ENCODE assay signal across 8 mouse cellular contexts in genomic region chr12:76341080-76341479, GRCm38 (mm10). TPM values are rescaled to one million over a fixed set of nuclear protein-coding genes. Genes with fewer than 3 reads are reported as not detected.
DNase-seq lines count a peak whose midpoint lies in the region; ATAC-seq and TF ChIP-seq lines count a peak whose summit lies in the region.
"Had no signal": no experiment of that assay in that cellular context is flagged by ENCODE, and none has a peak within 500 bp of the region (broad histone marks: within the 10 kb centered on the region; RNA-seq: fewer than 3 reads in every experiment).

No protein-coding gene starts in this region.

- peak; percentile 41; the same call in 1 of the 2 replicates for TF ChIP-seq CTCF in liver, adult 2 months (IDR thresholded peaks at IDR 0.05; ENCODE audit: low read depth, low read length)

- ATAC-seq in liver, embryonic 12.5 days: no peak
- ATAC-seq in neural tube, embryonic 14.5 days (ENCODE audit: low read depth): peak; percentile 56; the same call in 1 of the 2 replicates

- H3K9me3 ChIP-seq in liver, embryonic 12.5 days (replicated peaks): no peaks in the 10 kb centered on the region
- no peaks in the 10 kb centered on the region for H3K9me3 ChIP-seq in neural tube, embryonic 14.5 days (ENCODE audit: control insufficient read depth, low read length)
- H3K9me3 ChIP-seq: lung, embryonic 15.5 days had no signal

- WGBS in liver, adult 2 months: 2% methylated on average over 4 of the region's 4 CpGs
- WGBS in liver, embryonic 12.5 days (ENCODE audit: insufficient replicate concordance): 6% methylated on average over 4 of the region's 4 CpGs
- WGBS in neural tube, embryonic 14.5 days: 4% methylated on average over 4 of the region's 4 CpGs

- H3K79me2 ChIP-seq in liver, adult 2 months (ENCODE audit: control insufficient read depth, insufficient read depth, low read length): no peaks in the 10 kb centered on the region

- H3K4me1 ChIP-seq in liver, adult 2 months (ENCODE audit: control insufficient read depth, insufficient read depth, low read length): no peaks in the 10 kb centered on the region
- no peaks in the 10 kb centered on the region for H3K4me1 ChIP-seq in liver, embryonic 12.5 days
- H3K4me1 ChIP-seq in neural tube, embryonic 14.5 days (ENCODE audit: control insufficient read depth, insufficient read depth, low read length): no peaks in the 10 kb centered on the region

- H3K36me3 ChIP-seq in liver, adult 2 months (ENCODE audit: control insufficient read depth, insufficient read depth, low read length): no peaks in the 10 kb centered on the region
- H3K36me3 ChIP-seq in liver, embryonic 12.5 days: no peaks in the 10 kb centered on the region; the same call in 1 of the 2 replicates
- H3K36me3 ChIP-seq in neural tube, embryonic 14.5 days (ENCODE audit: control insufficient read depth, insufficient read depth, low read length): no peaks in the 10 kb centered on the region
- H3K36me3 ChIP-seq: lung, embryonic 15.5 days had no signal

- no peak overlapping the region for H3K27ac ChIP-seq in liver, adult 2 months (replicated peaks; ENCODE audit: insufficient read depth, low read depth, low read length)
- H3K27ac ChIP-seq in liver, embryonic 12.5 days: no peak overlapping the region
- H3K27ac ChIP-seq in neural tube, embryonic 14.5 days (ENCODE audit: low read depth, low read length): no peak overlapping the region
- H3K27ac ChIP-seq: lung, embryonic 15.5 days had no signal

- H3K4me2 ChIP-seq in liver, embryonic 12.5 days: no peak overlapping the region
- H3K4me2 ChIP-seq in neural tube, embryonic 14.5 days (ENCODE audit: low read depth, low read length): no peak overlapping the region
- H3K4me2 ChIP-seq: lung, embryonic 15.5 days had no signal

- peak; percentile 46 for DNase-seq in liver, adult 2 months (ENCODE audit: extremely low read depth, low read depth, low spot score)
- DNase-seq in MEL-GATA-1-ER (ENCODE audit: extremely low read depth, low read depth): peak; percentile 39
- peak; percentile 72 for DNase-seq in c-Kit-positive CD71-positive TER-119-negative erythroid progenitor cells, embryonic 14.5 days (ENCODE audit: low read depth)
- DNase-seq in forelimb bud, embryonic 11.5 days (ENCODE audit: low read depth, low spot score): peak; percentile 56
- peak; percentile 66 for DNase-seq in left cerebral cortex, adult 11 months (ENCODE audit: low spot score)

- no peak overlapping the region for H3K4me3 ChIP-seq in liver, adult 2 months (ENCODE audit: insufficient read depth, low read depth, low read length)
- no peak overlapping the region for H3K4me3 ChIP-seq in liver, embryonic 12.5 days
- H3K4me3 ChIP-seq in neural tube, embryonic 14.5 days (ENCODE audit: low read depth, low read length): no peak overlapping the region
- H3K4me3 ChIP-seq: lung, embryonic 15.5 days had no signal

- TF ChIP-seq POLR2A in liver, adult 2 months (IDR thresholded peaks at IDR 0.05; ENCODE audit: extremely low read depth, insufficient read depth, low read length): no peak

- H3K27me3 ChIP-seq in liver, adult 2 months (ENCODE audit: control insufficient read depth, insufficient read depth, low read length): no peaks in the 10 kb centered on the region
- no peaks in the 10 kb centered on the region for H3K27me3 ChIP-seq in liver, embryonic 12.5 days (replicated peaks)
- H3K27me3 ChIP-seq in neural tube, embryonic 14.5 days (ENCODE audit: control insufficient read depth, insufficient read depth, low read length): no peaks in the 10 kb centered on the region
- H3K27me3 ChIP-seq: lung, embryonic 15.5 days had no signal

- no peak overlapping the region for H3K9ac ChIP-seq in liver, adult 2 months (ENCODE audit: low read depth, low read length)
- no peak overlapping the region for H3K9ac ChIP-seq in liver, embryonic 12.5 days
- H3K9ac ChIP-seq in neural tube, embryonic 14.5 days (replicated peaks; ENCODE audit: low read depth, low read length): no peak overlapping the region
- H3K9ac ChIP-seq: lung, embryonic 15.5 days had no signal

RNA-seq across cellular contexts. Expression of gene Akap5, which starts 16.4 kb away (rescaled TPM):
- 1.1 and 1.2 TPM in 2 replicates for total RNA-seq in liver, adult 2 months (2014; rRNA removed)
- 0.12 and 0.17 TPM in 2 replicates for polyA plus RNA-seq in liver, adult 2 months (2012; rRNA removed)
- 0.98 and 1.0 TPM in 2 replicates for polyA plus RNA-seq in liver, embryonic 12.5 days (2016; fragmentation: Nextera tagmentation; extraction: Ambion mirVana)
- polyA plus RNA-seq in neural tube, embryonic 14.5 days (2014; fragmentation: Nextera tagmentation; extraction: Ambion mirVana): 14.7 and 17.0 TPM in 2 replicates

RNA-seq across cellular contexts. Expression of gene Zbtb25, which starts 28.3 kb away (rescaled TPM):
- total RNA-seq in liver, adult 2 months (2014; rRNA removed): 1.0 and 1.6 TPM in 2 replicates
- 1.7 and 2.3 TPM in 2 replicates for polyA plus RNA-seq in liver, adult 2 months (2012; rRNA removed)
- polyA plus RNA-seq in liver, embryonic 12.5 days (2016; fragmentation: Nextera tagmentation; extraction: Ambion mirVana): 10.3 and 10.8 TPM in 2 replicates
- 14.5 and 16.6 TPM in 2 replicates for polyA plus RNA-seq in neural tube, embryonic 14.5 days (2014; fragmentation: Nextera tagmentation; extraction: Ambion mirVana)

RNA-seq across cellular contexts. Expression of gene Zbtb1, which starts 29.0 kb away (rescaled TPM):
- 2.1 and 2.2 TPM in 2 replicates for total RNA-seq in liver, adult 2 months (2014; rRNA removed)
- 0.60 and 0.70 TPM in 2 replicates for polyA plus RNA-seq in liver, adult 2 months (2012; rRNA removed)
- 7.3 and 8.2 TPM in 2 replicates for polyA plus RNA-seq in liver, embryonic 12.5 days (2016; fragmentation: Nextera tagmentation; extraction: Ambion mirVana)
- polyA plus RNA-seq in neural tube, embryonic 14.5 days (2014; fragmentation: Nextera tagmentation; extraction: Ambion mirVana): 3.5 and 5.1 TPM in 2 replicates
